In genomic region chr19:15827990-15828705, GRCm38 (mm10) we compare ENCODE assay signal across 30 mouse cellular contexts.
DNase-seq lines count a peak whose midpoint lies in the region; ATAC-seq lines count a peak whose summit lies in the region.
"Had no signal": no experiment of that assay in that cellular context is flagged by ENCODE, and none has a peak within 500 bp of the region (broad histone marks: within the 10 kb centered on the region; RNA-seq: fewer than 3 reads in every experiment).

No protein-coding gene starts in this region.

- H3K9ac ChIP-seq in kidney, embryonic 14.5 days (ENCODE audit: low read depth, low read length) = no peak overlapping the region
- no peak overlapping the region for H3K9ac ChIP-seq in limb, embryonic 12.5 days (replicated peaks)
- H3K9ac ChIP-seq: heart, embryonic 12.5 days; hindbrain, embryonic 15.5 days; midbrain, embryonic 12.5 days; neural tube, embryonic 13.5 days had no signal

- 47% methylated on average over 10 of the region's 10 CpGs for WGBS in kidney, embryonic 14.5 days
- 32% methylated on average over 10 of the region's 10 CpGs for WGBS in limb, embryonic 12.5 days

- H3K4me1 ChIP-seq in kidney, embryonic 14.5 days (ENCODE audit: control insufficient read depth, insufficient read depth, low read length) = peaks cover 22% of the 10 kb centered on the region; the same call in 1 of the 2 replicates
- H3K4me1 ChIP-seq in limb, embryonic 12.5 days (replicated peaks) = peaks cover 32% of the 10 kb centered on the region
- H3K4me1 ChIP-seq: heart, embryonic 12.5 days; hindbrain, embryonic 15.5 days; midbrain, embryonic 12.5 days had no signal

- peak overlapping the region; percentile 33 for H3K27ac ChIP-seq in kidney, embryonic 14.5 days (ENCODE audit: low read depth, low read length)
- H3K27ac ChIP-seq in limb, embryonic 12.5 days = peak overlapping the region; percentile 94
- H3K27ac ChIP-seq: hindbrain, embryonic 15.5 days; midbrain, embryonic 12.5 days; stomach, postnatal 0 days had no signal

- DNase-seq in embryo, embryonic 9.5 days (ENCODE audit: extremely low spot score) = peak; percentile 14
- DNase-seq in embryo, embryonic 10 days (ENCODE audit: low spot score) = no peak
- no peak for DNase-seq in kidney, postnatal 25 days
- peak; percentile 91 for DNase-seq in fat pad, adult 2 months (ENCODE audit: extremely low read depth, low read depth, low spot score)
- no peak for DNase-seq in Muller cell, postnatal 12 days (ENCODE audit: inconsistent ontology term)
- no peak for DNase-seq in layer of hippocampus, adult 9-11 months
- DNase-seq: adrenal gland, postnatal 10 days; cerebellum, adult 11-12 months; cerebellum, adult 9-11 months; gastrocnemius, postnatal 10 days; heart, adult 18-20 months; heart, postnatal 4 days; kidney, adult 2 months; kidney, postnatal 4 days; right cerebral cortex, postnatal 4 days; thymus, adult 18-20 months; thymus, postnatal 25 days had no signal

- ATAC-seq in kidney, embryonic 14.5 days (ENCODE audit: low FRiP score, low TSS enrichment) = no peak; the same call in 1 of the 2 replicates
- ATAC-seq in limb, embryonic 12.5 days (ENCODE audit: insufficient number of reproducible peaks, insufficient read depth, low FRiP score, low TSS enrichment, low read depth) = peak; percentile 62; the same call in 1 of the 2 replicates
- ATAC-seq: forebrain, embryonic 16.5 days; inflammation-experienced regulatory T-cells, adult 6 months; Patski had no signal

- H3K27me3 ChIP-seq in kidney, embryonic 14.5 days (ENCODE audit: control insufficient read depth, insufficient read depth, low read length) = no peaks in the 10 kb centered on the region
- H3K27me3 ChIP-seq in limb, embryonic 12.5 days = no peaks in the 10 kb centered on the region
- H3K27me3 ChIP-seq: heart, embryonic 12.5 days; hindbrain, embryonic 15.5 days; megakaryocyte, embryonic 14.5 days; neural tube, embryonic 13.5 days had no signal

- H3K36me3 ChIP-seq in kidney, embryonic 14.5 days (ENCODE audit: control insufficient read depth, insufficient read depth, low read length) = no peaks in the 10 kb centered on the region
- H3K36me3 ChIP-seq in limb, embryonic 12.5 days = no peaks in the 10 kb centered on the region
- H3K36me3 ChIP-seq: G1E; heart, embryonic 12.5 days; hindbrain, embryonic 15.5 days; midbrain, embryonic 12.5 days; neural tube, embryonic 13.5 days had no signal

- H3K4me3 ChIP-seq in kidney, embryonic 14.5 days (ENCODE audit: low read length) = no peak overlapping the region
- H3K4me3 ChIP-seq in limb, embryonic 12.5 days (replicated peaks) = no peak overlapping the region
- H3K4me3 ChIP-seq: heart, embryonic 12.5 days; hindbrain, embryonic 15.5 days; megakaryocyte, embryonic 14.5 days; midbrain, embryonic 12.5 days; neural tube, embryonic 13.5 days had no signal

- no peak overlapping the region for H3K4me2 ChIP-seq in kidney, embryonic 14.5 days (replicated peaks; ENCODE audit: low read depth, low read length)
- H3K4me2 ChIP-seq in limb, embryonic 12.5 days = 0 out of 2 replicates have a peak overlapping the region, but pooled peaks have one; percentile 10
- H3K4me2 ChIP-seq: heart, embryonic 12.5 days; hindbrain, embryonic 15.5 days; liver, embryonic 11.5 days; midbrain, embryonic 12.5 days; neural tube, embryonic 13.5 days had no signal

- H3K9me3 ChIP-seq in kidney, embryonic 14.5 days (ENCODE audit: control insufficient read depth, low read length) = no peaks in the 10 kb centered on the region
- H3K9me3 ChIP-seq in limb, embryonic 12.5 days = no peaks in the 10 kb centered on the region
- H3K9me3 ChIP-seq: G1E; heart, embryonic 12.5 days; hindbrain, embryonic 15.5 days; megakaryocyte, embryonic 14.5 days; midbrain, embryonic 12.5 days; neural tube, embryonic 13.5 days had no signal

Comparison
In these comparisons a context has a peak if more than half of its experiments do, and no peak if none do; other contexts are left out.
1. DNase-seq: peak in embryo, embryonic 9.5 days (single experiment) and fat pad, adult 2 months (single experiment); none in embryo, embryonic 10 days (single experiment), kidney, postnatal 25 days (0 of 2), Muller cell, postnatal 12 days (single experiment) and layer of hippocampus, adult 9-11 months (single experiment).